Comparison of ENCODE assay signal across 33 mouse cellular contexts in genomic region chrX:112680605-112681004, GRCm38 (mm10). TPM values are rescaled to one million over a fixed set of nuclear protein-coding genes. Genes with fewer than 3 reads are reported as not detected.
A peak's percentile ranks its signal among the peaks of the same experiment; 100 is the strongest.
DNase-seq lines count a peak whose midpoint lies in the region; ATAC-seq and TF ChIP-seq lines count a peak whose summit lies in the region.
"Had no signal": no experiment of that assay in that cellular context is flagged by ENCODE, and none has a peak within 500 bp of the region (broad histone marks: within the 10 kb centered on the region; RNA-seq: fewer than 3 reads in every experiment).

No protein-coding gene starts in this region.

- WGBS in lung, embryonic 15.5 days: 19% methylated on average over 5 of the region's 5 CpGs
- 35% methylated on average over 5 of the region's 5 CpGs for WGBS in stomach, postnatal 0 days
- WGBS in midbrain, embryonic 10.5 days: 79% methylated on average over 5 of the region's 5 CpGs

- H3K9me3 ChIP-seq in lung, embryonic 15.5 days: no peaks in the 10 kb centered on the region
- H3K9me3 ChIP-seq in MEL (replicated peaks; ENCODE audit: insufficient read depth, low read length): no peaks in the 10 kb centered on the region
- no peaks in the 10 kb centered on the region for H3K9me3 ChIP-seq in stomach, postnatal 0 days (ENCODE audit: control insufficient read depth, low read length)
- H3K9me3 ChIP-seq in midbrain, embryonic 10.5 days (replicated peaks): no peaks in the 10 kb centered on the region
- H3K9me3 ChIP-seq: embryonic facial prominence, embryonic 13.5 days; forebrain, embryonic 10.5 days; forebrain, embryonic 15.5 days; heart, embryonic 13.5 days; midbrain, embryonic 12.5 days; neural tube, embryonic 13.5 days had no signal

- peak; percentile 95 to 97 for TF ChIP-seq EP300 in MEL (IDR thresholded peaks at IDR 0.05; ENCODE audit: low read depth in 1 of 2, low read length in 2 of 2)
- no peak for TF ChIP-seq EP300 in stomach, postnatal 0 days (optimal IDR thresholded peaks at IDR 0.05)

- H3K4me3 ChIP-seq in lung, embryonic 15.5 days: no peak overlapping the region
- H3K4me3 ChIP-seq in MEL (ENCODE audit: control insufficient read depth in 1 of 2, insufficient read depth in 1 of 2, low read depth in 2 of 2, low read length in 2 of 2): no peak overlapping the region
- H3K4me3 ChIP-seq in stomach, postnatal 0 days (ENCODE audit: low read depth, low read length): no peak overlapping the region
- no peak overlapping the region for H3K4me3 ChIP-seq in midbrain, embryonic 10.5 days
- H3K4me3 ChIP-seq: embryonic facial prominence, embryonic 13.5 days; forebrain, embryonic 10.5 days; forebrain, embryonic 15.5 days; heart, embryonic 13.5 days; midbrain, embryonic 12.5 days; neural tube, embryonic 13.5 days had no signal

- H3K4me1 ChIP-seq in lung, embryonic 15.5 days: no peaks in the 10 kb centered on the region
- peaks cover 3 to 8% of the 10 kb centered on the region in 2 experiments; a peak in 3 of 4 replicates for H3K4me1 ChIP-seq in MEL (ENCODE audit: control insufficient read depth in 1 of 2, insufficient read depth in 2 of 2, low read length in 2 of 2)
- H3K4me1 ChIP-seq in stomach, postnatal 0 days (replicated peaks; ENCODE audit: control insufficient read depth, insufficient read depth): no peaks in the 10 kb centered on the region
- no peaks in the 10 kb centered on the region for H3K4me1 ChIP-seq in midbrain, embryonic 10.5 days
- H3K4me1 ChIP-seq: embryonic facial prominence, embryonic 13.5 days; forebrain, embryonic 10.5 days; forebrain, embryonic 15.5 days; heart, embryonic 13.5 days; midbrain, embryonic 12.5 days; neural tube, embryonic 13.5 days had no signal

- DNase-seq in lung, postnatal 14 days: no peak
- DNase-seq in MEL (ENCODE audit: low read depth, low spot score): peak; percentile 66
- DNase-seq in stomach, postnatal 0 days (ENCODE audit: low spot score): no peak
- no peak for DNase-seq in heart, adult 11 months
- DNase-seq in midbrain, embryonic 10.5 days (ENCODE audit: low spot score): no peak
- DNase-seq: adrenal gland, postnatal 25 days; cerebellum, adult 2 months; cerebellum, postnatal 25 days; embryo, embryonic 11 days; gastrocnemius, postnatal 25 days; heart, postnatal 10 days; kidney, adult 9 months; kidney, postnatal 14 days; layer of hippocampus, adult 9-11 months; right cerebral cortex, postnatal 14 days had no signal

- peak; percentile 31; the same call in 1 of the 2 replicates for ATAC-seq in lung, embryonic 15.5 days (ENCODE audit: borderline replicate concordance, extremely low read depth, low FRiP score, low TSS enrichment)
- ATAC-seq in granulocyte monocyte progenitor cell, adult 5-6 weeks (replicated peaks; ENCODE audit: poor library complexity, severe bottlenecking): peak; percentile 40; the same call in 1 of the 2 replicates
- ATAC-seq in megakaryocyte progenitor cell, adult 5-6 weeks (replicated peaks; ENCODE audit: poor library complexity): peak; percentile 84
- ATAC-seq in stomach, postnatal 0 days (ENCODE audit: low FRiP score, low TSS enrichment): no peak
- ATAC-seq: forebrain, embryonic 15.5 days; intestine, postnatal 0 days had no signal

- no peak for TF ChIP-seq POLR2A in MEL (IDR thresholded peaks at IDR 0.05; ENCODE audit: control insufficient read depth in 1 of 2, insufficient read depth in 1 of 2, low read depth in 1 of 2, low read length in 2 of 2, poor library complexity in 1 of 2)

- TF ChIP-seq CTCF in MEL (IDR thresholded peaks at IDR 0.05 in 2 of 3, conservative IDR thresholded peaks at IDR 0.05 in 1 of 3; ENCODE audit: control insufficient read depth in 1 of 3, insufficient read depth in 1 of 3, low read depth in 2 of 3, low read length in 3 of 3, poor library complexity in 1 of 3, severe bottlenecking in 1 of 3): no peak
- no peak for TF ChIP-seq CTCF in stomach, postnatal 0 days (IDR thresholded peaks at IDR 0.05; ENCODE audit: low read depth)

- no peak overlapping the region for H3K9ac ChIP-seq in lung, embryonic 15.5 days
- no peak overlapping the region for H3K9ac ChIP-seq in MEL (ENCODE audit: control insufficient read depth, low read depth, low read length, poor library complexity, severe bottlenecking)
- H3K9ac ChIP-seq in stomach, postnatal 0 days (ENCODE audit: low read length): no peak overlapping the region
- H3K9ac ChIP-seq: embryonic facial prominence, embryonic 13.5 days; forebrain, embryonic 15.5 days; heart, embryonic 13.5 days; hindbrain, embryonic 14.5 days; midbrain, embryonic 12.5 days; neural tube, embryonic 13.5 days had no signal

- no peaks in the 10 kb centered on the region for H3K27me3 ChIP-seq in lung, embryonic 15.5 days
- H3K27me3 ChIP-seq in MEL (ENCODE audit: control insufficient read depth in 1 of 2, insufficient read depth in 2 of 2, low read length in 2 of 2): no peaks in the 10 kb centered on the region
- H3K27me3 ChIP-seq in stomach, postnatal 0 days (ENCODE audit: control insufficient read depth, insufficient read depth, low read length): no peaks in the 10 kb centered on the region
- no peaks in the 10 kb centered on the region for H3K27me3 ChIP-seq in midbrain, embryonic 10.5 days (ENCODE audit: low read depth, poor library complexity, severe bottlenecking)
- H3K27me3 ChIP-seq: embryonic facial prominence, embryonic 13.5 days; forebrain, embryonic 15.5 days; heart, embryonic 13.5 days; midbrain, embryonic 12.5 days; neural tube, embryonic 13.5 days had no signal

- no peak for TF ChIP-seq RAD21 in MEL (IDR thresholded peaks at IDR 0.05; ENCODE audit: low read depth, low read length)

- no peaks in the 10 kb centered on the region for H3K36me3 ChIP-seq in lung, embryonic 15.5 days
- H3K36me3 ChIP-seq in MEL (ENCODE audit: control insufficient read depth in 1 of 2, insufficient read depth in 2 of 2, low read length in 2 of 2): peaks cover 0 to 8% of the 10 kb centered on the region in 2 experiments; a peak in 2 of 4 replicates
- H3K36me3 ChIP-seq in stomach, postnatal 0 days (ENCODE audit: control insufficient read depth, insufficient read depth, low read length): no peaks in the 10 kb centered on the region
- H3K36me3 ChIP-seq in midbrain, embryonic 10.5 days: no peaks in the 10 kb centered on the region
- H3K36me3 ChIP-seq: embryonic facial prominence, embryonic 13.5 days; forebrain, embryonic 10.5 days; forebrain, embryonic 15.5 days; heart, embryonic 13.5 days; midbrain, embryonic 12.5 days; neural tube, embryonic 13.5 days had no signal

- no peak overlapping the region for H3K4me2 ChIP-seq in lung, embryonic 15.5 days
- H3K4me2 ChIP-seq in stomach, postnatal 0 days (replicated peaks; ENCODE audit: low read depth): no peak overlapping the region
- H3K4me2 ChIP-seq: embryonic facial prominence, embryonic 13.5 days; forebrain, embryonic 15.5 days; heart, embryonic 13.5 days; hindbrain, embryonic 14.5 days; midbrain, embryonic 12.5 days; neural tube, embryonic 13.5 days had no signal

- H3K79me2 ChIP-seq in MEL (ENCODE audit: control insufficient read depth, insufficient read depth, low read length, poor library complexity): no peaks in the 10 kb centered on the region

- no peak overlapping the region for H3K27ac ChIP-seq in lung, embryonic 15.5 days
- no peak overlapping the region; the same call in 1 of the 2 replicates for H3K27ac ChIP-seq in MEL (ENCODE audit: control insufficient read depth, low read depth, low read length)
- H3K27ac ChIP-seq in stomach, postnatal 0 days (replicated peaks): no peak overlapping the region
- no peak overlapping the region for H3K27ac ChIP-seq in midbrain, embryonic 10.5 days (replicated peaks)
- H3K27ac ChIP-seq: embryonic facial prominence, embryonic 13.5 days; forebrain, embryonic 10.5 days; forebrain, embryonic 15.5 days; heart, embryonic 13.5 days; hindbrain, embryonic 14.5 days; midbrain, embryonic 12.5 days; neural tube, embryonic 13.5 days had no signal

TF ChIP-seq in MEL, 35 proteins besides CTCF, POLR2A, EP300 and RAD21 (continues in another document):
- TF ChIP-seq UBTF (IDR thresholded peaks at IDR 0.05; ENCODE audit: borderline replicate concordance, insufficient read depth, low read depth, low read length) (no peak), MXI1 (IDR thresholded peaks at IDR 0.05; ENCODE audit: low read depth, low read length) (peak; percentile 46; the same call in 1 of the 2 replicates), MYB (IDR thresholded peaks at IDR 0.05; ENCODE audit: low read depth, low read length) (peak; percentile 59), ZKSCAN1 (IDR thresholded peaks at IDR 0.05; ENCODE audit: low read depth, low read length) (no peak), TCF12 (IDR thresholded peaks at IDR 0.05; ENCODE audit: low read depth, low read length) (peak; percentile 99), MAFK (IDR thresholded peaks at IDR 0.05; ENCODE audit: borderline replicate concordance, low read depth, low read length) (0 out of 2 replicates have a peak, but pooled peaks have one; percentile 61), POLR2AphosphoS5 (IDR thresholded peaks at IDR 0.05; ENCODE audit: borderline replicate concordance, low read depth, low read length) (no peak), ELF1 (IDR thresholded peaks at IDR 0.05; ENCODE audit: low read depth, low read length) (peak; percentile 54; the same call in 1 of the 2 replicates), POLR2AphosphoS2 (IDR thresholded peaks at IDR 0.05; ENCODE audit: low read length) (0 out of 2 replicates have a peak, but pooled peaks have one; percentile 27), NRF1 (IDR thresholded peaks at IDR 0.05; ENCODE audit: insufficient read depth, low read depth, low read length, poor library complexity, severe bottlenecking) (no peak), SIN3A (IDR thresholded peaks at IDR 0.05; ENCODE audit: low read length) (peak; percentile 68), ETS1 (IDR thresholded peaks at IDR 0.05; ENCODE audit: low read depth, low read length) (peak; percentile 95), CHD2 (IDR thresholded peaks at IDR 0.05; ENCODE audit: low read length) (peak; percentile 59), GABPA (IDR thresholded peaks at IDR 0.05; ENCODE audit: low read depth, low read length) (no peak), USF2 (IDR thresholded peaks at IDR 0.05; ENCODE audit: borderline replicate concordance in 1 of 2, insufficient read depth in 1 of 2, low read depth in 1 of 2, low read length in 2 of 2) (no peak)

RNA-seq across cellular contexts. Expression of gene Pof1b, which starts 17.8 kb away (rescaled TPM):
- polyA plus RNA-seq in lung, embryonic 15.5 days (2015; fragmentation: Nextera tagmentation; extraction: Ambion mirVana): 1.8 and 2.1 TPM in 2 replicates
- not detected in 2 replicates for total RNA-seq in MEL (2012; rRNA removed)
- not detected for polyA plus RNA-seq in MEL (2012; ENCODE audit: insufficient read depth in 1 of 2, insufficient read length in 2 of 2, low read depth in 1 of 2, low replicate concordance in 2 of 2, missing spikeins in 1 of 2)
- not detected in 2 replicates for total RNA-seq in granulocyte monocyte progenitor cell, adult 5-6 weeks (2014; fragmentation: Nextera tagmentation)
- not detected in 2 replicates for total RNA-seq in granulocyte monocyte progenitor cell, adult 5-6 weeks (2017)
- total RNA-seq in megakaryocyte progenitor cell, adult 5-6 weeks (2015): not detected in 2 replicates
- total RNA-seq in megakaryocyte progenitor cell, adult 5-6 weeks (2017): not detected in 2 replicates
- polyA plus RNA-seq in stomach, postnatal 0 days (2015; fragmentation: Nextera tagmentation; extraction: Ambion mirVana): 48.2 and 51.2 TPM in 2 replicates
- 0.04 and 0.05 TPM in 2 replicates for polyA plus RNA-seq in midbrain, embryonic 10.5 days (2016; fragmentation: Nextera tagmentation; extraction: Ambion mirVana)
- total RNA-seq: adrenal gland, postnatal 25 days; gastrocnemius, adult 18-20 months; gastrocnemius, postnatal 25 days; hematopoietic stem cell, adult 5-6 weeks; left cerebral cortex, adult 18-20 months; left cerebral cortex, postnatal 14 days had no signal
- polyA plus RNA-seq: C2C12; cerebellum, adult 2 months; frontal cortex, adult 2 months; liver, adult 2 months had no signal

Comparison
In these comparisons a context has a peak if more than half of its experiments do, and no peak if none do; other contexts are left out.
1. RNA of gene Pof1b, which starts 17.8 kb away (polyA plus RNA-seq): 48.2 to 51.2 TPM in stomach, postnatal 0 days; 1.8 to 2.1 TPM in lung, embryonic 15.5 days, 0.04 to 0.05 TPM in midbrain, embryonic 10.5 days and not detected in MEL; every median in the first group is over 10 times any median in the second.